In genomic region chr4:33247479-33248053, GRCm38 (mm10) we compare ENCODE assay signal across 7 mouse cellular contexts. TPM values are rescaled to one million over a fixed set of nuclear protein-coding genes. Genes with fewer than 3 reads are reported as not detected.
DNase-seq lines count a peak whose midpoint lies in the region; ATAC-seq lines count a peak whose summit lies in the region.

No protein-coding gene starts in this region.

- WGBS in embryonic facial prominence, embryonic 10.5 days = under 1% methylated on average over 60 of the region's 60 CpGs
- under 1% methylated on average over 60 of the region's 60 CpGs for WGBS in limb, embryonic 10.5 days
- under 1% methylated on average over 60 of the region's 60 CpGs for WGBS in midbrain, embryonic 13.5 days

- H3K9ac ChIP-seq in midbrain, embryonic 13.5 days (replicated peaks) = peak overlapping the region; percentile 98

- peak overlapping the region; percentile 99 for H3K4me3 ChIP-seq in embryonic facial prominence, embryonic 10.5 days
- H3K4me3 ChIP-seq in limb, embryonic 10.5 days = peak overlapping the region; percentile 97
- H3K4me3 ChIP-seq in midbrain, embryonic 13.5 days (replicated peaks) = peak overlapping the region; percentile 96

- no peaks in the 10 kb centered on the region for H3K27me3 ChIP-seq in embryonic facial prominence, embryonic 10.5 days (replicated peaks; ENCODE audit: low read depth, poor library complexity, severe bottlenecking)
- no peaks in the 10 kb centered on the region for H3K27me3 ChIP-seq in limb, embryonic 10.5 days (ENCODE audit: low read depth, poor library complexity, severe bottlenecking)
- no peaks in the 10 kb centered on the region for H3K27me3 ChIP-seq in midbrain, embryonic 13.5 days

- H3K36me3 ChIP-seq in embryonic facial prominence, embryonic 10.5 days (replicated peaks) = peaks cover 37% of the 10 kb centered on the region
- peaks cover 38% of the 10 kb centered on the region for H3K36me3 ChIP-seq in limb, embryonic 10.5 days
- H3K36me3 ChIP-seq in midbrain, embryonic 13.5 days = peaks cover 35% of the 10 kb centered on the region

- no peaks in the 10 kb centered on the region for H3K9me3 ChIP-seq in embryonic facial prominence, embryonic 10.5 days
- H3K9me3 ChIP-seq in limb, embryonic 10.5 days (replicated peaks) = no peaks in the 10 kb centered on the region
- H3K9me3 ChIP-seq in midbrain, embryonic 13.5 days = no peaks in the 10 kb centered on the region

- peak; percentile 61 for ATAC-seq in granulocyte monocyte progenitor cell, adult 5-6 weeks (replicated peaks; ENCODE audit: poor library complexity, severe bottlenecking)
- ATAC-seq in midbrain, embryonic 13.5 days = peak; percentile 89

- H3K4me2 ChIP-seq in midbrain, embryonic 13.5 days (replicated peaks) = peak overlapping the region; percentile 76

- H3K27ac ChIP-seq in embryonic facial prominence, embryonic 10.5 days (replicated peaks) = peak overlapping the region; percentile 100
- peak overlapping the region; percentile 100 for H3K27ac ChIP-seq in limb, embryonic 10.5 days
- H3K27ac ChIP-seq in midbrain, embryonic 13.5 days = peak overlapping the region; percentile 100

- DNase-seq in adrenal gland, postnatal 10 days = peak; percentile 100
- peak; percentile 99 for DNase-seq in embryonic facial prominence, embryonic 10.5 days (ENCODE audit: low spot score)
- peak; percentile 99 for DNase-seq in kidney, adult 11 months
- DNase-seq in limb, embryonic 10.5 days (ENCODE audit: low spot score) = peak; percentile 97
- peak; percentile 97 for DNase-seq in spleen, adult 12 weeks (ENCODE audit: low spot score)

- peaks cover 23% of the 10 kb centered on the region for H3K4me1 ChIP-seq in embryonic facial prominence, embryonic 10.5 days
- H3K4me1 ChIP-seq in limb, embryonic 10.5 days = peaks cover 14% of the 10 kb centered on the region; the same call in 1 of the 2 replicates
- H3K4me1 ChIP-seq in midbrain, embryonic 13.5 days (replicated peaks) = peaks cover 34% of the 10 kb centered on the region

RNA-seq across cellular contexts. Expression of gene Srsf12, which starts 38.8 kb away (rescaled TPM):
- 1 to 10 TPM; 1.7 to 2.2 TPM for total RNA-seq in adrenal gland, postnatal 10 days (2021)
- 3.3 and 5.8 TPM in 2 replicates for polyA plus RNA-seq in embryonic facial prominence, embryonic 10.5 days (2016; fragmentation: Nextera tagmentation; extraction: Ambion mirVana)
- not detected in 2 replicates for total RNA-seq in granulocyte monocyte progenitor cell, adult 5-6 weeks (2014; fragmentation: Nextera tagmentation)
- total RNA-seq in granulocyte monocyte progenitor cell, adult 5-6 weeks (2017) = not detected in 2 replicates
- 6.0 and 8.8 TPM in 2 replicates for polyA plus RNA-seq in limb, embryonic 10.5 days (2016; fragmentation: Nextera tagmentation; extraction: Ambion mirVana)
- 32.5 and 33.9 TPM in 2 replicates for polyA plus RNA-seq in midbrain, embryonic 13.5 days (2015; fragmentation: Nextera tagmentation; extraction: Ambion mirVana)

RNA-seq across cellular contexts. Expression of gene Pnrc1, which starts 42.4 kb away (rescaled TPM):
- 100 to 1,000 TPM; 173 to 217 TPM for total RNA-seq in adrenal gland, postnatal 10 days (2021)
- polyA plus RNA-seq in embryonic facial prominence, embryonic 10.5 days (2016; fragmentation: Nextera tagmentation; extraction: Ambion mirVana) = 78.2 and 88.4 TPM in 2 replicates
- 48.2 and 55.2 TPM in 2 replicates for total RNA-seq in granulocyte monocyte progenitor cell, adult 5-6 weeks (2014; fragmentation: Nextera tagmentation)
- 66.8 and 116 TPM in 2 replicates for total RNA-seq in granulocyte monocyte progenitor cell, adult 5-6 weeks (2017)
- polyA plus RNA-seq in limb, embryonic 10.5 days (2016; fragmentation: Nextera tagmentation; extraction: Ambion mirVana) = 71.1 and 87.1 TPM in 2 replicates
- 71.0 and 83.2 TPM in 2 replicates for polyA plus RNA-seq in midbrain, embryonic 13.5 days (2015; fragmentation: Nextera tagmentation; extraction: Ambion mirVana)

RNA-seq across cellular contexts. Expression of gene Pm20d2, which starts 58.0 kb away (rescaled TPM):
- total RNA-seq in adrenal gland, postnatal 10 days (2021) = 10 to 100 TPM; 31.3 to 46.6 TPM
- polyA plus RNA-seq in embryonic facial prominence, embryonic 10.5 days (2016; fragmentation: Nextera tagmentation; extraction: Ambion mirVana) = 0.74 and 0.92 TPM in 2 replicates
- total RNA-seq in granulocyte monocyte progenitor cell, adult 5-6 weeks (2014; fragmentation: Nextera tagmentation) = not detected in 2 replicates
- total RNA-seq in granulocyte monocyte progenitor cell, adult 5-6 weeks (2017) = 0.62 TPM in 1 of 2 replicates, not detected in the other
- 0.68 and 1.5 TPM in 2 replicates for polyA plus RNA-seq in limb, embryonic 10.5 days (2016; fragmentation: Nextera tagmentation; extraction: Ambion mirVana)
- polyA plus RNA-seq in midbrain, embryonic 13.5 days (2015; fragmentation: Nextera tagmentation; extraction: Ambion mirVana) = 1.2 and 1.7 TPM in 2 replicates

Comparison
In these comparisons a context has a peak if more than half of its experiments do, and no peak if none do; other contexts are left out.
1. Peak in every context shown above with its lines: DNase-seq, ATAC-seq, H3K4me3 ChIP-seq and H3K27ac ChIP-seq.